Mouse (Mus musculus): Measurements from ENCODE around the gene Xkr7.
A peak's percentile ranks its signal among the peaks of the same experiment; 100 is the strongest.

Gene Xkr7

DNA sequence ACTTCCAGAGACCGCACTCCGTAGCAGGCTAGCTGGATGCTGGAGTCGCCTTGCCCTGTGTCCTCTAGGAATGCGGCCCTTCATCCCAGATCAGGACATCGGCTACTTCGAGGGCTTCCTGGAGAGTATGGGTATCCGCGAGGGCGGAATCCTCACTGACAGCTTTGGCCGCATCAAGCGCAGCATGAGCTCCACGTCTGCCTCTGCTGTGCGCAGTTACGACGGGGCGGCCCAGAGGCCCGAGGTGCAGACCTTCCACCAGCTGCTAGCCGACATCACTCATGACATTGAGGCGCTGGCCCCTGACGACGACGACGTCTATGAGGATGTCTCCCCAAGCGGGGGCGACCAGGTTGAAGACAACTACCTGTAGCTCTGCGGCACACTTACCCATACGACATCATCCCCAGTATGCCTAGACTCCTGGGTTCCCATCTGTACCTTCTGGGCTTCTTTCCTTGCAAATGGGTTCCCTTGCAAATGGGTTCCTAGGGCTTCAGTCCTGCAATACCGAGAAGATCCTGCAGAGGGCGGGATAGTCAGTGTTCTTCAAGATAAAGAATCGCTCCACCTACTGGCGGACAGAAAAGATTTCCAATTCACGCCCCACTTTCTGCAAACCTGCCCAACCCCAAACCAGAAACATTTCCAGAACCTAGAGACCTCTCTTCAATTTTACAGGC is 49.3 kb downstream of the Xkr7 start:
- peak; percentile 87 for TF ChIP-seq GATA4 (IDR thresholded peaks at IDR 0.05; ENCODE audit: insufficient replicate concordance, low read length)

DNA sequence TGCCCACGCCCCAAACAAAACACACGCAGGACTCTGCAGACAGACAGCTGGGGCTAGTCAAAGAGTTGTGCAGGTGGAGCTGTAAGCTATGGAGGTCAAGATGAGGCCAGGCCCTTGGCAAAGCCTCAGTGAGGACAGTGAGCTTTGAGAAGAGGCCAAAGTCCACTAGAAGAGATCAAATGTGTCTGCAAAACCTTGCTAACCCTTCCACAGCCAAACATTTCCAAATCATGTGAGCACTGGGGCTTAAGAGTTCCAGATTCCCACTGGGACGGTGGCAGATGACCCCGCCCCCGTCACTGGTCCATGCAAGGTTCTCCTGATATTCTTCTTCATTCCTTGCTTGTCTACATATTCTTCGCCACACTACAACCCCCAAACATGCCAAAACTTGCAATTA is 50.2 kb downstream of the Xkr7 start:
- TF ChIP-seq GATA4 (IDR thresholded peaks at IDR 0.05; ENCODE audit: insufficient replicate concordance, low read length): no peak

DNA sequence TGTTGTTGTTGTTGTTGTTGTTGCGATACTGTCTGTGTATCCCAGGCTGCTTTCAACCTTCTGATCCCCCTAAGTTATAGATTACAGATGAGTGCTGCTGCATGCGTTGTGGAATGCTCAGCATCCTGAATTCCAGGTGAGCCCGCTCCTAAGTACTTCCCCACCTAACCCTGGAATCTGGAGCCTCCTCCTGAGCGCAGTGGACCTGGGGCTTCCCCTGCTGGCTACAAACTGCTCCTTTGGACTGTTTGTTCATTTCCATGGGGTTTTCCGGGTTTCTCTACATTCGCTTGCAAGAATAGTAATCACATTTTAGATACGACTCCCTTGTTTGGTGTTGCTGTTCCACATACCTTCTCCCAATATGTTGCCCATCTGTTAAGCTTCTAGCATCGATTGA is 51.6 kb downstream of the Xkr7 start:
- TF ChIP-seq GATA4 (IDR thresholded peaks at IDR 0.05; ENCODE audit: insufficient replicate concordance, low read length): no peak

DNA sequence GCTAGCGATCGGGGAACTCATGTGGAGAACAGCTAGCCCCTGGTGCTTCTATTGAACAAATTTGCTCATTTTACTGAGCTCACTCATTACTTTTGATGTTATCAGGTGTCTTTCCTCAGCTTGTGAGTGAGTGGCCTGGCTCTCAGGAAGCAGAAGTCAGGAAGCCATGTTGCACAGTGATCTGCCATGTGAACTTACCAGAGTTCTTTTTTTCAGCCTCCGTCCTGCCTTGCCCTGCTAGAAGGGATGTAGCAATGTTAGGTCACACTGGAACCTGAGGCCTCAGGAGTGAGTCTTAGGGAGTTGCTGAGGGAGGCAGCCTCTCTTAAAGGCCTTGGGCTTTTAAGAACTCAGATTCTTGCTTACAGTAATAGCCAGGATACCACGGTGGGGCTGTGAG is 52.2 kb downstream of the Xkr7 start:
- TF ChIP-seq GATA4 (IDR thresholded peaks at IDR 0.05; ENCODE audit: insufficient replicate concordance, low read length): no peak

DNA sequence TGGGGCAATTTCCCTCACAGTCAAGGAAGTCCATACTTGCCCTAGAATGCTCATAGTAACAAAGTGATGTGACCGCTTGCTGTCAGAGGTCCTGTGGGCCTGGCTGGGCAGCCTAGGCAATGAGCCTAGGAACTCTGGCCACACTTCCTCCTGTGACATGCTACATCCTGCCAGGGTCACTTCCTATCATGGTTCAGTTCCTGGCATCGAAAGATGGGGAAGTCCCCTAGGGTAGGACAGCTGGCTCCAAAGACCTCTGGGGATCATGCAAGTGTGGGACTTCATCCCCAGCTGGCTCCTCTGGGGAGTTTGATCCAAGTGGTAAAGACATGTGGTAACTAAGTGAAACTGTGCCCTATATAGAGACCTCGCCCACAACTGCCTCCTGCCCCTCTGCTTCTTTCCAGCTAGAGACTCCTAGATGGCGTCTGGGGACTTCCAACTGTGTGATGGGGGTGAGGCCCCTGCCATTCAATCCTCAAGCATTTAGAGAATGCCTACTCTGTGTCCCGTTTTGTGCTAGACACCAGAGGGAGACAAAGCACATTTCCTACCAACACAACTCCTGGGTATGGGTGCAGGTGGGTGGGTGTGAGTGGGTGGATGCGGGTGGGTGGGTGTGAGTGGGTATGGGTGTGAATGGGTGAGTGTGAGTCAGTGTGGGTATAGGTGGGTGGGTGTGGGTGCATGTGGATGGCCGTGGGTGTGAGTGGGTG is 52.8 kb downstream of the Xkr7 start:
- peak; percentile 50; the same call in 1 of the 2 replicates for TF ChIP-seq GATA4 (IDR thresholded peaks at IDR 0.05; ENCODE audit: insufficient replicate concordance, low read length)

DNA sequence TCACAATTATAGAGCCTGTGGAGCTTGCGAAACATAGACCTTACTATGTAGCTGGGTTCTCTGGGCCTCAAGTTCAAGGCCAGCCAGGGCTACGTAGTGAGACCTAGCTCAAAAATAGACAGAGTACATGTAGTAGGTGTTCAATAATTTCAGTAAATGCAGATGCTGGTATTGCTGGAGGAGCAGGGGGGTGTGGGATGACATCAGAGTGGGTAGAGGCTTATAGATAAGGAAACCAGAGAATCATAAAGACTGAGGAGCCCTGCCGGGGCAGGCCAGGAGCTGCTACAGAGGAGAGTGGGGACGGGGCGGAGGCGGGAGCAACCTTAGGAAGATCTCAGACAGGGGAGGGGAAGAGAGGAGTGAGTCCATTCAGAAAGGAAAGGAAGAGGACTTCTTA is 53.9 kb downstream of the Xkr7 start:
- no peak for TF ChIP-seq GATA4 (IDR thresholded peaks at IDR 0.05; ENCODE audit: insufficient replicate concordance, low read length)

DNA sequence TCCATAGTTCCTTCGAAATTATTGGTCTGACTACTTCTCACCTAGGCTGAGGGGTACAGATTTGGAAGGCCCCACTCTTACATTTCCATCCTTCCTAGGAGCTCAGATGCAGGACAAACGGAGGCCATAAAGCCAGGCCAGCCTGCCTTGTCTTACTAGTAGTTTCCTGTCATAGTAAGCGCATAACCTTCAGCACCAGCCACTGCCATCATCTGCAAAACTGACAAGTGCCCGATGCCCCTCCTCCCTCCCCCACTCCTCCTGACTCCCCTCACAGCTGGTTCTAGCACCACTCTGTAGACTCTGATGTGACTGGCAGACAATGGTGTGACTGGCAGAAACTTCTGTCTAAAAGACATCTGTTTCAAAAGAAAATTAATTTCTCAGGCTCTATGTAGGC is 54.5 kb downstream of the Xkr7 start:
- no peak for TF ChIP-seq GATA4 (IDR thresholded peaks at IDR 0.05; ENCODE audit: insufficient replicate concordance, low read length)

DNA sequence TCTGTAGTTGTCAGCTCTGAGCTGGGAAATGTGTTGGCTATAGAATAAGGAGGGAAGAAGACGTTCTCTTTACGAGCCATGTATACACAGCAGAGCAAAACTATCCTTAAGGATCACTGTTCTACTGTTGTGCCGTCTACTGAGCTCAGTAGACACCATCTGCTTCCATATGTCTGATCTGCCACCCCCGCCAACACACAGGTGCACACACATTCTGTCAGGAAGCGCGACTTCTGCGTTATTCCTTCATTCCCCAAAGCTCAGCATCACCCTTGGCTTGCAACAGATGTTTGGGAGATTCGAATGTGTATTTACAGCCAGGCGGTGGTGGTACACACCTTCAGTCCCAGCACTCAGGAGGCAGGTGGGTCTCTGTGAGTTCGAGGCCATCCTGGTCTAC is 55.4 kb downstream of the Xkr7 start:
- TF ChIP-seq GATA4 (IDR thresholded peaks at IDR 0.05; ENCODE audit: insufficient replicate concordance, low read length): no peak

DNA sequence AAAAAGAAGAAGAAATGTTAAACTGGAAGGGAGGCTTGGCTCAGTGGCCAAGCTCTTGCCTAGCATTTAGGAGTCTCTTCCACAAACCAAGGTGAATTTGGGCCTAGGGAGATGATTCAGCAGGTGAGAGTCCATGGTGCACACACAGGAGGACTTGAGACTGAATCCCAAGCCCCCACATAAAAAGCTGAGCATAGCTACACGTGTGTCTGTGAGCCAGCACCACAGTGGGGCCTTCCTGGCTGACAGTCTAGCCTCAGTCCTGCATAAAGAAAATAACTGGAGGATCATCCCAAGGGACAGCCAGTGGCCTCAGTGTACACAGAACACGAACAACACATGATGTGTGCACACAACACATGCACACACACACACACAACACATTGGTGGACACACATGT is 57.7 kb downstream of the Xkr7 start:
- no peak for TF ChIP-seq GATA4 (IDR thresholded peaks at IDR 0.05; ENCODE audit: insufficient replicate concordance, low read length)

DNA sequence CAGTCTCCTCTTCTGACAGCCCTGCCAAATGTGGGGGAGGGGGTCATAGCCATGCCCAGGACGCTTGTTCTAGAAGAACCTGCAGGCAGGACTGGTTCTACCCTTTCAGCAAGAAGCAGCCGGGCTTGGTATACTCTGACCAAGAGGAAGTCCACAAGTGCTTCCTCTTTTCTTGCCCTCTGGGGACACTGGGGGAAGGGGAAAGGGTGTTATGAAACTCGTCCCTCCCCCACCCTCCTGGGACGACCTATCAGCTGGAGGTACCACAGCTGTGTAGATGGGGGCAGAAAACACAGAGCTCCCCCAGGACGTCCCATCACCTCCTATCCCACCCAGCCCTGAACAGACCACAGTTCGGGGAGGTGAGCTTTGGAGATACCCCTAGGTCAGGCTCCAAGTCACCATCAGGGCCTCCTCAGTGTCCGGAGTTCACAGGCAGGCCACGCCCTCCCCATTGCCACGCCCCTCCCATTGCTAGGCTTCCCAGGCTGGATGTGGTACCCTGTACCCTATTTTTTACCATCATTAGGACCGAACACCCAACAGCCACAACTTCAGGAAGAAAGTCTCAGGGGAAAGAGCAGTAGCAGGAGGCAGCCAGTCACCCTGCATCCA is 59.0 kb downstream of the Xkr7 start:
- no peak for TF ChIP-seq GATA4 (IDR thresholded peaks at IDR 0.05; ENCODE audit: insufficient replicate concordance, low read length)

All from liver, adult (tissue).